Mouse (Mus musculus) ES-CJ7 (cell line): ENCODE data around the gene Csk.
A peak's percentile ranks its signal among the peaks of the same experiment; 100 is the strongest.

ENCODE experiments used
- DNase-seq: peaks from one replicate; pipeline ENCODE4 v3.0.0; 2011; ENCODE audit warnings: low read depth, low spot score

Csk gene

DNA sequence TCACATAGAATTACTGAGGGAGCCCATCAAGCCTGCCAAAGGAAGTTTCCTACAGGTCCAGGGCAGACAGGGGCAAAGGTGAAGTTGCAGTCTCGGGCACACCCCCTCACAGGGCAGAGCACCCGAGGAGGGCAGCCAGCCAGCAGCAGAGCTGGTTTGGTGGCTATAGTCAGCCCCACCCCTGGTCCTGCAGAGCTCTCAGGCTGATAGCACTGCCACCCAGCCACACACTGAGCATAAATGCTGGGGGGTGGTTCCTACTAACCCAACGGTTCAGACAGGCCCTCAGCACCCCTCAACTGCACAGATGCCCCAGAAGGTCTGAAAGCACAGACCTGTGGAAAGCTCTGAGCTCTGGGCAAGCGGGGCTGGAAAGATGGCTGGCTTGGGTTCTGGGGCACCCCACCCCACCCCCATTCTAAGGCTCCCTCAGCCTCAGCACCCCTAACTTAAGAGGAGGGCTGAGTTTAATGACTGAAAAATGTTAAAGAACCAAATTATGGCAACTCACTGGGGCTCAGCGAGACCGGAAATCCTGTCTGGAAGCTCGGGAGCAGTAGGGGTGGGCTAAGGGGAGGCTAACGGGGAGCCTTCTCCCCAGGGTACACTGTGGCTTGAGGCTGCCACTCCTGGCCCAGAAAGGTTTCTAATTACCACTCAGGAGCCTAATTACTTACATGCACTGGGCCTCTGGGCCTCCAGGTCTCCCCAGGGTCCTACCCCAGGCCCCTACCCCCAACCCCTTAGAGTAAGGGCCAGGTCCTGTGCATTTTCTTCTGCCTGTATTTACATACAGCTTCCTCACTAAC, 14.6 kb downstream of the Csk start:
- no peak for DNase-seq

DNA sequence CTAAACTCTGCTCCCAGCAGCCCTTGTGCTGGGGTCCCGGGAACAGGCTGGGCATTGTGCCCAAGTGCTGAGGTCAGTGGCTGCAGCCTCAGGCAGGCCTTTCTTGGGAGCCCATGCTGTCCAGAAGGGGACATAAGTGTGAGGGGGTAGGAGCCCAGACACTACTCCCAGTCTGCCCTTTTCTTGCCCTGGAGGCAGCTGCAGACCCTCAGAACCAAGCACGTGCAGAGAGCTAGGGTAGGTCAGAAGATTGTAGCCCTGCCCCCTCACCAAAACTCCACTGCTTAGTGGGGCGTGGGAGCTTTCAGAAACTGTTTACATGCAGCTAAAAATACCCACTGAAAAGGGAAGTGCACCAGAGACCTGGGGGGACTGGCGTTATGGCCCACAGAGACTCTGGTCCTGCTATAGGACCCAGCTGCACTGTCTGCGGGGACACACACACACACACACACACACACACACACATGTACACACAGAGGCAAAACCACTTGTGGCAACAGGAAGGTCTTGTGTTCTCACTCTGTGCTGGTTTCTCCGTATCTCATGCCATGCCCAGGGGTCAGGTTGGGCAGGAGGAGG, 15.6 kb downstream of the Csk start:
- no peak for DNase-seq

DNA sequence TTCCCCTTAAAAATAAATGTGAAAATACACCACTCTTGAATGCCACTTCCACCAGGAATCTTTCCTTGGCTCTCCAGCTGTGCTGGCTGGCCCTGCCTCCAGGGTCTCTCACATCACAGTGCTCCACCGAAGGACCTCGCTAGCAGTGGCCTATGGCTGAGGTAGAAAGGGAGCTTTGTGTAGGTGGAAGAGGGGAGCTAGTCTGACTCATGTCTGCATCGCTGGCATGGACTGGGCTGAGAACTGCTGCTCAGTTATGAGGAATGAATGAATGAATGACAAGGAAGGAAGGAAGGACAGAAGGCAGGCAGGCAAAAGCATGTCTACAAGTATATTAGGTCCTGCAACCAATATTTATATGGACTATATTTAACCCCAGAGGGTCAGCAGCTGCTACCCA, 16.2 kb downstream of the Csk start:
- DNase-seq, result no peak

DNA sequence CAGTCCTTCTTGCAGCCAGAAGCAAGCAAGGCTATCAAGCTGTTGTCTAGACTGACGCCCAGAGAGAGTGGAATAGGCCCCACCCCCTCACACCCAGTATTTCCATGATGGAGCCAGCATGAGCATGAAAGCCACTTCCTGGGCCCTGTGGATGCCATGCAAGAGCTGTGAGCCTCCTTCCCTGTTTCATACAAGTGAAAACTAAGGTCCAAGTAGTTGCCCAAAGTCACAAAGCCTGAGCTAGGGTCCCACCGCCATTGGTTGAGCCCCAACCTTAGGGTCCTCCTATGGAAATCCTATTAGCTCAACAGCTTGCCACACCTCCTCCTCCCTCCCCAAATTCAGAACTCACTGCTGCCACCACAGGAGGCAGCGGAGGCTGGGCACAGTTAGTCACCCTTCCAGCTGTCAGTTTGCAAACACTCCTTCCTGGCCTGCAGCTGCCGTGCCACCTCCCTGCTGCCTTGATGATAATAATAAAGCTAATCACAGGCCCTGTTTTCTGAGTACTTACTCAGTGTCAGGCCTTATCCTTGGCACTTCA, 19.9 kb downstream of the Csk start:
- no peak for DNase-seq

DNA sequence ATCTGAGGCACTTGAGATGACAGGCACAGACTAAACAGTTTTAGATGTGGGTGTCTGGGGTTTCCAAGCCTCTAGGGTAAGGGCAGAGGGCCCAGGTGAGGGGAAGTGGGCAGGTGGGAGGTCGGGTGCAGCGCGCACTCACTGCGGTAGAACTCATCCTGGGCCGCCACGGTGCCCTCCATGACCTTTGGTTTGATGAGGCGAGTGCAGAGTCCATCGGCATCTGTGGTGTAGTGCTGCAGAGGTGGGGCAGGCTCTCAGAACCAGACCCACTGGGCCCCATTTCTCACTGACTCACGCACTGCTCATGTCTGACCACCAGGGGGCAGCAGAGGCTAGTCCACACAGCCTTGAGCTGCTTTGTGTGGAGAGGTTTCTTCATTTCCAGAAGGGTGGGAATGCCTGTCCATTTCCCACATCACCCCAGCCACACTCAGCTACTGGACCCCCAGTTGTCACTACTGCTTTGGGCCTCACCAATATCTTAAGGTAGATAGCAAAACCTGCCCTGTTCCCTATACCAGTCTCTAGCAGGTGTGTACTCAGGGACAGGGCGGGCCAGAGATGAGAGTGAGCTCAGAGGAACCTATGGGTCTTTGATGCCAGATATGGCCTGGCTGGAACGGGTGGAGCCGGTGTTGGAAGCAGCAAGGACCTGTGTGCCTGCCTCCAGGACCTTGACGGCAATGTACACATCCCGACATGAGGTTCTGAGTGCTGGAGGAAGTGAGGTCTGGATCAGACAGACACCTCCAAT, 24.1 kb downstream of the Csk start:
- DNase-seq, result peak; percentile 63

DNA sequence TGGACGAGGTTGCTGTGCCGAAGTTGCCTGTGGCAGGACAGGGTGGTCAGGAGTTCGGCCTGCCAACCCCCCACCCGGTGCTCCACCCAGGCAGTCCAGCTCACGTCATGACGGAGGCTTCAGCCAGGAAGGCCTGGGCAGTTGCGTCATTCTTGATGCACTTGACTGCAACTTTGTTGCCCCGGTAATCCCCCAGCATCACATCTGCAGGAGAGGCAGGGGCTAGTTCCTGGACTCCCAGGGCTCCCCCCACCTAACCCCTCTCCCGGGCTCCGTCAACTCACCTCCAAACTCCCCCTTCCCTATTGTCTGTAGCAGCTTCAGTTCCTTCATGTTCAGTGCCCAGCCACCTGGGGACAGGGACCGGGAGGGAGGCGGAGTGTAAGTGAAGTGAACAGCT, 24.7 kb downstream of the Csk start:
- no peak for DNase-seq

DNA sequence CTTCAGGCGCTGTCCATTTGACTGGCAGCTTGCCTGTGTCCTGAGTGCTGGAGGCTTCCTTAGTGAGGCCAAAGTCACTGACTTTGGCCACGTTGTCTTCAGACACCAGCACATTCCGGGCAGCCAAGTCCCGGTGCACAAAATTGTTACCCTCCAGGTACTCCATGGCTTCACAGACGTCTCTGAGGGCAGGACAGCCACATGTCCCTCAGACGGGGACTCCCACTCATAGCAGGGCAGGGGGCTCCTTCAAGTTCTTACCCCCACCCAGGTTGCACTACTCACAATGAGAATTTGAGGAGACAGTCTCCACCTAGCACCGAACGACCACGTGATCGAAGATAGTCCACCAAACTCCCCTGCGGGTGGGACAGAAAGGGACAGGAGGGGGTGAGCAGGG, 25.5 kb downstream of the Csk start:
- DNase-seq, result no peak

DNA sequence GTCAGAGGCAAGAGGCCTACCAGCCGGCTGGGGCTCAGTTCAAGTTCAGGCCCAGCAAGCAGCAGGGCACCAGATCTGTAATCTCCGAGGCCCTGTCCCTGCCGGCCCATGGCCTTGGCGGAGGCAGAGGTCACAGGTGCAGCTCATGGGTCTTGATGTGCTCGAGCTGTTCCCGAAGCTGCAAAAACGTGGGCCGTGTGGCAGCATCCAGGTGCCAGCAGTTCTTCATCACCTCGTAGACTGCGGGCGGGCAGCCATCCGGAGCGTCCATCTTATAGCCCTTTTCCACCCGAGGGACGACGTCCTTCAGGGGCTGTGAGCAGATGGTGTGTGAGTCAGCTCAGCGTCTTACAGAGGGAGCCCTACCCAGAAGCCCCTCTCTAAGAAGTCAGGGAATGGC, 26.2 kb downstream of the Csk start:
- DNase-seq, result no peak

DNA sequence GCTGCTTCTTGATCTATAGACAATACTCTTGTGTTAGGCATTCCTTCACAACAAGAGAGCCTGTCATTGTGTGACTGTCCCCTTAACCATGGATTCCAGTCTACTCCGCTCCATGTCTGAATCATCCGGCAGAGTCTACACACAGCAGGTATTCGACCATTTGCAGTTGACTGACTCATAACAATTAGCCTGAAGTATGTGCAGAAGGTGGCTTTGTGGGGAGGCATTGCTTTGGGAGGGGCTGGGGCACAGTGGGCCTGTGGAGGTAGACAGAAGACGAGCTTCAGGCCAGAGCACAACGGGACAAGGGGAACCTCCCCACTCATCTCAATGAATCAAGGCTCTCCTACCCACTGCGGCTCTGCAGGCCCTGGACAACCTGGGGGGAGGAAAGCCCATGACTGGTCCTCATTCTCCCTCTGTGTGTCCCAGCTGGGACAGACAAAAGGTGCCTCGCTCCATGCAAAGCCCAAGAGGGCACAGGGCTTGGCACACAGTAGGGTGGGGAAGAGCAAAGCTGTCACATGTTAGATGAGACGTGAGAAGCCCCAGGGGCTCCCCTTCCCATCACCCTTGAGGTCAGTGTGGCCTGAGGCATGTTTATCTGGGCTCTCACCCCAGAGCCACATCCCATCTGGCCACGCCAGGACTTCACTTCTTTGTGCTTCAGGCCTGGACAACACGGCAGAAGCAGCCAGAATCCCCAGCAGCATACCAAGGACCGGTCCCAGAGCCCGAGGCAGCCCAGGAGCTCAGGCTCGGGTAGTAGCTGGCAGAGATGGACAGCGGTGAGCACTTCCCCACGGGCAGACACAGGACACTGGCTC, 27.5 kb downstream of the Csk start:
- DNase-seq, result peak; percentile 24

DNA sequence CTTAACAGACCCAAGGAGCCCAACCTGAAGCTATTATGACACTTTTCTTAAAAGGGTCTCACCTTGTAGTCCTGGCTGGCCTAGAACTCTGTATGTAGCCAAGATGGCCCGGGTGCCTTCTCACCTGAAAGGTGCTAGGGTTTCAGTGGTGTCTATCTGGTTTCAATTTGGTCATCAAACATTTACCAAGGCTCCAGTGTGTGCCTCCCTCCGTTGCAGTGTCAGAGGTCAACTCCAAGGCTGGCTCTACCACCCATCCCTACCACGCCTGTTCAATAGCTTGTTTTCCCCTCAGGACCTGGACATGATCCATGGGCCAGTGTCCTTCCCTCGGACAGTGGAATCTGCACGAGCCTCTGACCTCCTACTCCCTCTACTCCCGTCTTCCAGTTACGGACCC, 29.1 kb downstream of the Csk start:
- DNase-seq, result no peak

DNA sequence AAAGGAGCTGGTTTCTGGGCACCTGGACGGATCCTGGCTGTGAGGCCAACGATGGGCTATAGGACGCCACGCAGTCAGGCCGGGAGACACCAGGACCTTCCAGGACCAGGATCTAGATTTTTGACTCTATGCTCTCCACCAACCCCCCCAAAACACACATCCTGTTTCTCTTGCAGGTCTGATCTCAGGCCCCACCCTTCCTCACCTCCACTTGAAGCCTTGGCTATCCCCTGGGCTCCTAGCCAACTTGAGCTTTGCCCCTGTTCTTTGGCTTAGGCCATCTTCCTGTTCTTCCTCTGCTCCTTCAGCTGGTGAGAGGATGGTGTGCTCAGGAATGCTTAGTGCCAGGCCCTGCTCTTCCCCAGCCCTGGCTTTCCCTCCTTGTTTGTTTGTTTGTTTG, 32.8 kb downstream of the Csk start, which contains the start of gene Lman1l:
Lman1l (minus strand) TSS at position 101 of the 400 bp plus-strand sequence.
- DNase-seq, result no peak

DNA sequence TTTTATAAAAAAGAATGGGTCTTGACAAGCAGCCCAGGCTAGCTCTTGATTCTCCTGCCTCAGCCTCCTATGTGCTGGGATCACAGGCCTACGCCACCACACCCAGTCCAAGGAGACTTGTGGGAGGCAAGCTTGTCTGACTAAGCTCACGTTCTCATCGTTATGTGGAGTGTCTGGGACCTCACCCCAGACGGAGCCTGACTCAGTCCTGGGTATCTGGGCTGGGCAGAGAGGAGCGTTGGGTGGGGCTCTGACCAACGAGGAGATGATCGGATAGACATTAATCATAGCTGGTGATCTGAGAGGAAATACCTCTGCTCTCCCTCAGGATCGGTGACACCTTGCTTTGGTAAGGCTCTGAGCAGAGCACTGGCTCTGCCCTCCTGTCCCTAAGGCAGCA, 34.6 kb downstream of the Csk start:
- no peak for DNase-seq

DNA sequence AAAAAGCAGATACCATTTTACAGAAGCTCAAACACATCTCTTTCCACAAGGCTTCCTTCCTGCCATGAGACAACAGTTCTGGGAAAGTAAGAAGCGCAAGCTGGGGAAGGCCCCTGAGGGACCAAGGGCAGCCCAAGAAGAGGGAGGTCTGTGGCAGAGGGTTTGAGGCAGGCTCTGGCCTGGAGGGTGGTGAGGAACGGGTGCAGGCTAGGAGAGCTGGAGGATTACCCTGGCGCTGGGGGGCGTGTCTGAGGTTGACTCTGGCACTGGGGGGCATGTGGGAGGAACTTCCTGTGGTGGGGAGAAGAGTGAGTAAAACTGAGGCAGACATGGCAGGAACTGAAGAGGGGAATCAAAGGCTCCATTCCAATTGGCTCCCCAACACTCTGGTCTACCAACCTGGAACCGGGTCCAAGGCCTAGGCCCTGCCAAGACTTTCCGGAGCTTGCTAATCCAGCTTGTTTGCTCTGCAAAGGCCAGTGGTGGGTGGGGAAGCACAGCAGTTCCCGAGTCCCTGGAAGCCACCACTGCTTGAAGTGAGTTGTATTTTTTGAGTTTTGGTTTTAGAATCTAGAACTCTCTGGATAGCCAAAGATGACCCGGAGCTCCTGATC, 35.8 kb downstream of the Csk start:
- no peak for DNase-seq

DNA sequence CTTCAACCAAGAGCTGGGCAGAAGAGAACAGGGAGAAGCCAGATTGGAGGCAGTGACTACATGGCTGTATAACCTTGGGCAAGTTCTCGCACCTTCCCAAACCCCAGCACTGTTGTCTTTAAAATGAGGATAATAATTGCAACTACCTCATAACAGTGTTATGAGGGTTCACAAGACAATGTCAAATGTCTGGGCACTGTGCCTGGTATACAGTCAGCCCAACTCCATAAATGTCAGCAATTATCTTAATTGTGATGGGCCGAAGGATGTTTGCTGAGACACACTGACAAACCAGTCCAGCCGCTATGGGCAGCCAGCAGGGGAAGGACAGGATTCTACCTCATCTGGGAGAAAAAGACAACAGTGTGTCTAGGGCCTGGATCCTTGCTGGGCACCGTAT, 38.6 kb downstream of the Csk start:
- DNase-seq, result no peak

DNA sequence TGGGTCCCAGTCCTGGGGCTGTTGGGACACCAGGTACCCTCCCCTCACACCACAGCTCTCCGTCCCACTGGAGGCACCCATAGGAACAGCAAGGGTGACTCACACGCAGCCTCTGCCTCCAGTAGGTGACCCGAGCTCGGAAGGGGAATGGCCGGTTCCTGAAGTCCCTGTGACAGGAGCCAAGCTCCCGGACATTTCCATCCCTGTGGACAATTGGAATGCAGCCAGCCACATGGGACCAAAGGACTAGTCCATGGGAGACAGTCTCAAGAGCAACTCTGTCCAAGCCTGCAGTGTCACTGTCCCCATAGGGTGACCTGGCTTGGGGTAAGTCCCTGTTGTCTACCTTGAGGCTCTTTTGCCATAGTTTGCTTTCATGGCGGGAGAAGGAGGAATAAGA, 39.5 kb downstream of the Csk start:
- no peak for DNase-seq

DNA sequence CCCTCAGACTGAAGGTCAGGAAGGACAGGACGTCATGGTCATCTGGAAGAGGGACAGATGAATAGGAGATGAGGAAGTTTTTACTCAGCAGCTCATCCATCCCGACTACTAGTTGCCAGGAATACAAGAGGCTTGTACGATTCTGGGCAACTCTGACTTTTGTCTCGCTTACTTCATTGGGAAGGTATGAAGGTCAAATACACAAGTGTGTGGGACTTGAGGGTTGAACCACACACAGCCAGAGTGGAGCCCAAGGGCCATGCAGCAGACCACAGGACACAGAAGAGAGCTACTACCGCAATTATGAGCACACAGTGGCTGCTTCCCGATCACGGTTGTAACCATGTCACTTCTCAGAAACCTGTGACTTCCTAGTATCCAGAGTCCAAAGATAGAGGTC, 40.8 kb downstream of the Csk start:
- no peak for DNase-seq

DNA sequence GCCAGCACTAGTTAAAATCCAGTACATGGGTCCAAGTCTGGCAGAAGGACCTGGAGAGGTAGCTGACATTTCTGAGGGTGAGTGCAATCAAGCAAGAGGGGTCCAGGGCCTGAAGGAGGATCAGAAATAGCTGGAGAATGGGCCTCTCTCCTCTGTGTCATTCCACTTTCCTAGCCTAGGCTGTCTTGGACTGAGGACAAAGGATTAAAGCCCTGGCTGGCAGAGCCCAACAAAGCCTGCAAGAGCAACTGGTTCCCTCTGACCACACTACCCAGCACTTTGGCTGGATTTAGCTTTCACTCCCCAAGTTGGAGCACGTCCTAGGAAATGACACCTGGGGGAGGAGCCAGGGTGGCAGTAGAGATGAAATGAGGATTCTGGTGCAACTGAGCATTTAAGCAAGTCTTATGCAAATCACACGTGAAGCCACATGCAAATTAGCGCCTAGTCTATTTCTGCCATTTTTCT, 43.0 kb downstream of the Csk start:
- no peak for DNase-seq

DNA sequence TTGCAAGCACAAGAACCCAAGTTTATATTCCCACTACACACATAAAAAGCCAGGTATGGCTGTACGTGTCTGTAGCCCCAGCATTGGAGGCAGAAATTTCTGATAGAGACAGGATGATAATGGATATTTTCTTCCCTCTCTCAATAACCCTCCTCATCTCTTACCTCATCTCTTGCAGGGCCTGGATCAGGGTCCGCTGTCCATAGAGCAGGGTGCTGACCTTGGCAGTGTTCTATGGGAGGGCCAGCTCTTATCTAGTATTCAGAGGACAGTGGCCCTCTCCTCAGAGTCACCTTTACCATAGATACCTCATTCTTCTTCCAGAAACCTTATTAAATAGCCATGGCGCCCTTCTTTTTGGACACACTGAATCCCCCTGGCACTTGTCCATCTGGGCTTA, 43.6 kb downstream of the Csk start:
- no peak for DNase-seq

DNA sequence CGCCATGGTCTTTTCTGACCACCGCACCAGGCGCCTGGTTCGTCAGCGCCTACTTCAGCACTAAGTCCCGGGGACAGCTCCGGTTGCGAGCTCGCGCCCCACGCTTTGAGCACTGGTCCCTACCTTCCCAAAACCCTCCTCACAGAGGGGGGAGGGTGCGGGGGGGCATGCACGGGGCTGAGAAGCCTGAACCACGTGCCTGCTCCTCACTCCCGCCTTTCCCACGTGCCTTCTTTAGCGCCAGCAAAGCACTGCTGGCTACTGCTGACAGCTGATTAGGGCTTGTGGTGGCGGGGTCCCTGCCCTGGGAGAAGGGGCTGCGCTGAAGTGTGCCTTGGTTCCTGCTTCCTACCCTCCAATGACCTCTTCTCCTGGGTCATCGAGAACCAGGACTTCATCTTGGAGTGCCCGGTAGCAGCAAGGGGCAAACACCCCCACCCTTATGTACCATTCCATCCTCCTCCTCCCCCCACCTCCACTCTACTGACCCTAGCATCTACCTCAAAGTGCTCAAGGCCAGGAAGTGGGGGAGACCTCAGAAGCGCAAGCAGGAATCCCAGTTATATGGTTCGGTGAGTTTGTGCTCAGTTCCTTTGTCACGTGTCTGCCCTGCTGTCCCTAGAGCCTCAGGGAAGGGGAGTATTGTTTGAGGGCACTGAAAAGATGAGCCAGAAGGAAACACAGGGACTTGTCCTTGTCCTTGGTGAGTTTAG, 47.1 kb downstream of the Csk start, which contains the start of gene Cplx3:
Cplx3 (minus strand) TSS at position 143 of the 713 bp plus-strand sequence.
- peak; percentile 52 for DNase-seq

DNA sequence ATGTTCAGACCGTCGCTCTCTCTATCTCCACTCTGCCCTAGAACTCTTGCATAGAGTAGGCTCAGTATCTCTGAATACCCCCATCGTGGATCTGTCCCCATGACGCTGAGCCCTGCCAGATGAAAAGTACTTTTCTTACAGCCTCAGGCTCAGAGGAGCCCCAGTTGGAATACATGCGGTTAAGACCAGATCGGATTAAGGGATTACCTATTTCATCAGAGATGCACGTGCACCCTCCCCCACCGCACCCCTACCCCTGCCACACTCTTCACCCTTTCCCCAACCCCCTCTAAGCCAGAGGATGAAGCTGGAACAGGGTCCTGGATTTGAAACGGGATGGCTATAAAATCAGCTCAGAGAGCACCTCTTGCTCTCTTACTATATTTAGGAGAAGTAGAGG, 47.9 kb downstream of the Csk start:
- no peak for DNase-seq
